Mouse (Mus musculus): Measurements from ENCODE around the gene Hexdc. TPM values are rescaled to one million over a fixed set of nuclear protein-coding genes. Genes with fewer than 3 reads are reported as not detected.

The Hexdc gene
- polyA plus RNA-seq, 1 experiment from 2014 or later = 9.5 TPM

GRCm38 (mm10) chr11:121259160-121260100, 55.2 kb downstream of the Hexdc start, which contains the start of gene Foxk2:
TSS of gene Foxk2 (plus strand) at chr11:121259990.
- Histone ChIP-seq H3K9ac (replicated peaks) (peak within 1 kb of the TSS; percentile 96), H3K27me3 (no peaks in the 10 kb centered on the region), H3K4me1 (replicated peaks) (peaks cover 18% of the 10 kb centered on the region), H3K27ac (peak within 1 kb of the TSS; percentile 85), H3K36me3 (peaks cover 49% of the 10 kb centered on the region), H3K4me2 (peak within 1 kb of the TSS; percentile 95), H3K9me3 (no peaks in the 10 kb centered on the region), H3K4me3 (replicated peaks) (peak within 1 kb of the TSS; percentile 99)
- WGBS = under 1% methylated on average over 89 of the region's 91 CpGs
- ATAC-seq (ENCODE audit: insufficient number of reproducible peaks, insufficient read depth, low FRiP score, low TSS enrichment, low read depth) = peak; percentile 95

DNA sequence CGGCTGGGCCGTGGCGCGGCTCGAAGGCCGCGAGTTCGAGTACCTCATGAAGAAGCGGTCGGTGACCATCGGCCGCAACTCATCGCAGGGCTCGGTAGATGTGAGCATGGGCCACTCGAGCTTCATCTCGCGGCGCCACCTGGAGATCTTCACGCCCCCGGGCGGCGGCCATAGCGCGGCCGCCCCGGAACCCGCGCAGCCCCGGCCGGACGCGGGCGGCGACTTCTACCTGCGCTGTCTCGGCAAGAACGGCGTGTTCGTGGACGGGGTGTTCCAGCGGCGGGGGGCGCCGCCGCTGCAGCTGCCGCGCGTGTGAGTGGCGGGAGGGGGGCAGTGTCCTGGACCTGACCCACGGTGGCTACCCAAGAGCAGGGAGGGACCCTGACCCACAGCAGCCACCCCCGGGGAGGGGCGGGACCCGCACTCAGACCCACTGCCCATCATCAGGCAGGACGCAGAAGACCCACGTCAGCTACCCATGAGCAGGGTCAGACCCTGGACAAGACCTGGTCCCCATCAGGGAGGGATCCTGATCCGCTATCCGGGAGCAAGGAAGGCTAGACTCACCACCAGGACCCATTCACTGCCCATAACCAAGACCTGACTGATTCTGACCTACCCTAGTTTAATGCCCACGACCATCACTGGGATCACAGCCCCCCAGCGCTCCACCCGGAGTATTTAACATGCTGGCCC, 56.1 kb downstream of the Hexdc start:
- Histone ChIP-seq H3K9me3 (no peaks in the 10 kb centered on the region), H3K27me3 (no peaks in the 10 kb centered on the region), H3K36me3 (peaks cover 47% of the 10 kb centered on the region), H3K4me2 (peak overlapping the region; percentile 95), H3K4me3 (replicated peaks) (peak overlapping the region; percentile 99), H3K27ac (peak overlapping the region; percentile 85), H3K4me1 (replicated peaks) (peaks cover 18% of the 10 kb centered on the region), H3K9ac (replicated peaks) (peak overlapping the region; percentile 96)
- ATAC-seq (ENCODE audit: insufficient number of reproducible peaks, insufficient read depth, low FRiP score, low TSS enrichment, low read depth) = peak; percentile 5; the same call in 1 of the 2 replicates
- under 1% methylated on average over 56 of the region's 60 CpGs for WGBS

DNA sequence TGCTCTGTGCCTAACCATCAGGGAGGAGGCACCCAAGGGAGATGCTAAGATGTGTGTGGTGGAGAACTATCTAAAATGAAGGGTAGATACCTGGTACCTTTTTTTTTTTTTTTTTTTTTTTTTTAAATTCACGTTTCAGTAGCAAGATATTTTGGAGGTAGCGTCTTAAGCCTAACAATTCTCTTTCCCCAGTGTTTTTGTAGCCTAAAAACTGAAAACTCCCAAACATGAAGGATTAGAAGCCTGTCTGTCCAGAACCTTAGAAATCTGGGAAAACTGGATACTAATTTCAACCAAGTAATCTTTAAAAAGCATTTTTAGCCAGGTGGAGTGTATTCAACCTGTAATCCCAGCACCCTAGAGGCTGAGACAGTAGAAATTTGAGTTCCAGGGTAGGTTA, 56.8 kb downstream of the Hexdc start:
- Histone ChIP-seq H3K9ac (replicated peaks) (peak overlapping the region; percentile 96), H3K9me3 (no peaks in the 10 kb centered on the region), H3K27ac (no peak overlapping the region), H3K4me1 (replicated peaks) (peaks cover 18% of the 10 kb centered on the region), H3K36me3 (peaks cover 47% of the 10 kb centered on the region), H3K4me3 (replicated peaks) (peak overlapping the region; percentile 99), H3K27me3 (no peaks in the 10 kb centered on the region), H3K4me2 (peak overlapping the region; percentile 95)
- 45% methylated on average over 2 of the region's 2 CpGs for WGBS
- no peak for ATAC-seq (ENCODE audit: insufficient number of reproducible peaks, insufficient read depth, low FRiP score, low TSS enrichment, low read depth)

Other genes with a start within 250 kb of the Hexdc start
- gene Csnk1d, start 213.1 kb upstream of the Hexdc start, polyA plus RNA-seq (2016; fragmentation: Nextera tagmentation; extraction: Ambion mirVana) = 154 and 157 TPM in 2 replicates
- not detected in 2 replicates for gene Cd7, start 165.0 kb upstream of the Hexdc start, polyA plus RNA-seq (2016; fragmentation: Nextera tagmentation; extraction: Ambion mirVana)
- gene Sectm1b, start 140.9 kb upstream of the Hexdc start, polyA plus RNA-seq (2016; fragmentation: Nextera tagmentation; extraction: Ambion mirVana) = not detected in 2 replicates
- gene Sectm1a, start 123.2 kb upstream of the Hexdc start, polyA plus RNA-seq (2016; fragmentation: Nextera tagmentation; extraction: Ambion mirVana) = not detected in 2 replicates
- not detected in 2 replicates for gene Tex19.2, start 85.8 kb upstream of the Hexdc start, polyA plus RNA-seq (2016; fragmentation: Nextera tagmentation; extraction: Ambion mirVana)
- gene Tex19.1, start 58.3 kb upstream of the Hexdc start, polyA plus RNA-seq (2016; fragmentation: Nextera tagmentation; extraction: Ambion mirVana) = not detected in 2 replicates
- gene Uts2r, start 44.2 kb upstream of the Hexdc start, polyA plus RNA-seq (2016; fragmentation: Nextera tagmentation; extraction: Ambion mirVana) = 0.39 and 0.41 TPM in 2 replicates
- 16.3 and 17.5 TPM in 2 replicates for gene Ogfod3, start 278 bp downstream of the Hexdc start, polyA plus RNA-seq (2016; fragmentation: Nextera tagmentation; extraction: Ambion mirVana)
- 36.3 and 40.1 TPM in 2 replicates for gene Cybc1, start 24.9 kb downstream of the Hexdc start, polyA plus RNA-seq (2016; fragmentation: Nextera tagmentation; extraction: Ambion mirVana)
- 68.4 and 75.2 TPM in 2 replicates for gene Narf, start 32.8 kb downstream of the Hexdc start, polyA plus RNA-seq (2016; fragmentation: Nextera tagmentation; extraction: Ambion mirVana)
- gene Foxk2, start 55.6 kb downstream of the Hexdc start, polyA plus RNA-seq (2016; fragmentation: Nextera tagmentation; extraction: Ambion mirVana) = 11.2 and 12.5 TPM in 2 replicates
- 98.9 and 99.6 TPM in 2 replicates for gene Wdr45b, start 150.0 kb downstream of the Hexdc start, polyA plus RNA-seq (2016; fragmentation: Nextera tagmentation; extraction: Ambion mirVana)
- gene Rab40b, start 183.8 kb downstream of the Hexdc start, polyA plus RNA-seq (2016; fragmentation: Nextera tagmentation; extraction: Ambion mirVana) = 5.5 and 6.0 TPM in 2 replicates
- gene Fn3krp, start 217.0 kb downstream of the Hexdc start, polyA plus RNA-seq (2016; fragmentation: Nextera tagmentation; extraction: Ambion mirVana) = 7.6 and 8.9 TPM in 2 replicates
- gene Fn3k, start 230.5 kb downstream of the Hexdc start, polyA plus RNA-seq (2016; fragmentation: Nextera tagmentation; extraction: Ambion mirVana) = 0.50 and 0.59 TPM in 2 replicates
- 48.9 and 50.7 TPM in 2 replicates for gene Tbcd, start 247.5 kb downstream of the Hexdc start, polyA plus RNA-seq (2016; fragmentation: Nextera tagmentation; extraction: Ambion mirVana)

Data from limb, embryonic 12.5 days (tissue).